Comparison of ENCODE assay signal across 20 mouse cellular contexts in the genomic region with DNA sequence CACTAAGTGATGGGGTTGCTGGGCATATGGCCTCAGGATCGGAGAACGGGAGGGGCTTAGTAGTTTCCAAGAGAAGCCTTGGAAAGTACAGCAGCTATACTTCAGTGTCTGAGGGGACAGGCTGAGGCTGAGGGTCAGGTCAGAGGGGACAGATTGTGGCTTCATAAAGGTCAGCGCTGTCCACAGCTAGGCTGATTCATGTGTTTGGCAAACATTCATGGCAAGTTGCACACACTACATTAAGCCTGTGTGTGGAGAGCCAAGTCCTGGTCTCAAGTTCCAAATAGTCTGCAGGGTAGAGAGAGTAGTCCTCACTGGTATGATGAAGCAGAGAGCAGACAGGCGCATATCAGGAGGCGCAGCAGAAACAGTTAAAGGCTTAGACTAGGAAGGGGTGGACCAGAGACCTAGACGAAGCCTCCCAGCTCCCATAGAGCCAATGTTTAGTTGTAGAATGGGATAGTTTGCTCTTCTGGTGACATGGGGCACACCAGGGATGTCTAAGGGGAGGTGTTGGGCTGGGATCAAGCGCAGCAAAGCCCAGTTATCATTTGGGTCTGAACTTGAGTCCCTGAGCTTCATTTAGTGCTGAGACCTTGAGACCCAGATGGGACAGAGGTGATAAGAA. TPM values are rescaled to one million over a fixed set of nuclear protein-coding genes. Genes with fewer than 3 reads are reported as not detected.
A peak's percentile ranks its signal among the peaks of the same experiment; 100 is the strongest.
DNase-seq lines count a peak whose midpoint lies in the region; ATAC-seq and TF ChIP-seq lines count a peak whose summit lies in the region.
"Had no signal": no experiment of that assay in that cellular context is flagged by ENCODE, and none has a peak within 500 bp of the region (broad histone marks: within the 10 kb centered on the region; RNA-seq: fewer than 3 reads in every experiment).

No protein-coding gene starts in this region.

- no peak overlapping the region for H3K4me2 ChIP-seq in kidney, postnatal 0 days (ENCODE audit: low read length)
- no peak overlapping the region for H3K4me2 ChIP-seq in forebrain, embryonic 13.5 days
- H3K4me2 ChIP-seq: lung, embryonic 14.5 days had no signal

- no peak for ATAC-seq in kidney, postnatal 0 days (replicated peaks; ENCODE audit: low FRiP score, low read depth)
- no peak for ATAC-seq in megakaryocyte, adult 5-6 weeks (ENCODE audit: poor library complexity, severe bottlenecking)
- ATAC-seq in forebrain, embryonic 13.5 days, result no peak
- ATAC-seq: hindbrain, postnatal 0 days had no signal

- no peaks in the 10 kb centered on the region for H3K27me3 ChIP-seq in kidney, postnatal 0 days (ENCODE audit: insufficient read depth, low read length)
- H3K27me3 ChIP-seq in forebrain, embryonic 13.5 days, result no peaks in the 10 kb centered on the region

- H3K9me3 ChIP-seq in kidney, postnatal 0 days (replicated peaks; ENCODE audit: low read length), result no peaks in the 10 kb centered on the region
- H3K9me3 ChIP-seq in forebrain, embryonic 13.5 days (replicated peaks), result no peaks in the 10 kb centered on the region

- H3K4me3 ChIP-seq in kidney, postnatal 0 days (replicated peaks; ENCODE audit: low read depth, low read length), result no peak overlapping the region
- H3K4me3 ChIP-seq in forebrain, embryonic 13.5 days, result no peak overlapping the region
- H3K4me3 ChIP-seq: heart, adult 2 months had no signal

- TF ChIP-seq CTCF in kidney, postnatal 0 days (IDR thresholded peaks at IDR 0.05; ENCODE audit: low read depth), result no peak

- DNase-seq in adrenal gland, adult (ENCODE audit: inconsistent age in 2 of 2, low spot score in 1 of 2), result peak; percentile 80 to 89
- DNase-seq in adrenal gland, postnatal 4 days (ENCODE audit: low spot score in 2 of 2), result no peak
- peak; percentile 73 for DNase-seq in 3T3-L1 (ENCODE audit: low read depth, low spot score)
- DNase-seq in adrenal gland, postnatal 36 days, result peak; percentile 71 to 74
- peak; percentile 29 for DNase-seq in kidney, postnatal 0 days (ENCODE audit: low spot score)
- no peak for DNase-seq in spleen, adult 12 weeks (ENCODE audit: low spot score)
- DNase-seq: lung, embryonic 14.5 days; right cerebral cortex, postnatal 25 days; thymus, adult 18-20 months had no signal

- no peaks in the 10 kb centered on the region for H3K4me1 ChIP-seq in kidney, postnatal 0 days (replicated peaks; ENCODE audit: insufficient read depth, low read length)
- no peaks in the 10 kb centered on the region for H3K4me1 ChIP-seq in forebrain, embryonic 13.5 days

- 0 out of 2 replicates have a peak, but pooled peaks cover 7% of the 10 kb centered on the region for H3K36me3 ChIP-seq in kidney, postnatal 0 days (ENCODE audit: insufficient read depth, low read length)
- H3K36me3 ChIP-seq in forebrain, embryonic 13.5 days (ENCODE audit: poor library complexity, severe bottlenecking), result peaks cover 96% of the 10 kb centered on the region

- no peak overlapping the region for H3K27ac ChIP-seq in kidney, postnatal 0 days
- no peak overlapping the region for H3K27ac ChIP-seq in forebrain, embryonic 13.5 days
- H3K27ac ChIP-seq: heart, adult 2 months; hindbrain, postnatal 0 days had no signal

- 83% methylated on average over 7 of the region's 7 CpGs for WGBS in kidney, postnatal 0 days
- WGBS in forebrain, embryonic 13.5 days, result 95% methylated on average over 7 of the region's 7 CpGs

- H3K9ac ChIP-seq in kidney, postnatal 0 days (ENCODE audit: low read depth, low read length), result no peak overlapping the region
- no peak overlapping the region for H3K9ac ChIP-seq in forebrain, embryonic 13.5 days
- H3K9ac ChIP-seq: lung, embryonic 14.5 days had no signal

RNA-seq across cellular contexts. Expression of a gene that starts 10.6 kb away (rescaled TPM):
- under 1 TPM; 0.31 to 0.62 TPM for total RNA-seq in adrenal gland, postnatal 4 days (2021)
- under 1 TPM; 0.20 TPM for total RNA-seq in adrenal gland, postnatal 36 days (2021)
- polyA plus RNA-seq in kidney, postnatal 0 days (2015; fragmentation: Nextera tagmentation; extraction: Ambion mirVana), result 2.9 and 3.8 TPM in 2 replicates
- 0.11 TPM in 1 of 2 replicates, not detected in the other for total RNA-seq in megakaryocyte, adult 5-6 weeks (2015)
- total RNA-seq in megakaryocyte, adult 5-6 weeks (2017), result 0.20 and 0.33 TPM in 2 replicates
- polyA plus RNA-seq in forebrain, embryonic 13.5 days (2015; fragmentation: Nextera tagmentation; extraction: Ambion mirVana), result 2.1 and 2.9 TPM in 2 replicates
- total RNA-seq: hindbrain, postnatal 0 days had no signal

RNA-seq across cellular contexts. Expression of a gene that starts 10.8 kb away (rescaled TPM):
- 10 to 100 TPM; 11.3 to 11.6 TPM for total RNA-seq in adrenal gland, postnatal 4 days (2021)
- total RNA-seq in adrenal gland, postnatal 36 days (2021), result 1 to 10 TPM; 4.7 to 5.0 TPM
- polyA plus RNA-seq in kidney, postnatal 0 days (2015; fragmentation: Nextera tagmentation; extraction: Ambion mirVana), result 2.0 and 2.2 TPM in 2 replicates
- 0.27 and 0.42 TPM in 2 replicates for total RNA-seq in megakaryocyte, adult 5-6 weeks (2015)
- total RNA-seq in megakaryocyte, adult 5-6 weeks (2017), result 0.04 and 0.16 TPM in 2 replicates
- 12.1 and 13.8 TPM in 2 replicates for polyA plus RNA-seq in forebrain, embryonic 13.5 days (2015; fragmentation: Nextera tagmentation; extraction: Ambion mirVana)

RNA-seq across cellular contexts. Expression of a gene that starts 21.1 kb away (rescaled TPM):
- not detected for total RNA-seq in adrenal gland, postnatal 4 days (2021)
- total RNA-seq in adrenal gland, postnatal 36 days (2021), result not detected
- not detected in 2 replicates for polyA plus RNA-seq in kidney, postnatal 0 days (2015; fragmentation: Nextera tagmentation; extraction: Ambion mirVana)
- not detected in 2 replicates for total RNA-seq in megakaryocyte, adult 5-6 weeks (2015)
- total RNA-seq in megakaryocyte, adult 5-6 weeks (2017), result not detected in 2 replicates
- polyA plus RNA-seq in forebrain, embryonic 13.5 days (2015; fragmentation: Nextera tagmentation; extraction: Ambion mirVana), result not detected in 2 replicates
- total RNA-seq: heart, adult 2 months; hindbrain, postnatal 0 days; left cerebral cortex, adult 18-20 months; neutrophil, adult 5-6 weeks had no signal
- polyA plus RNA-seq: brain, embryonic 14.5 days; cerebellum, adult 2 months; heart, adult 2 months; heart, postnatal 0 days; hindbrain, postnatal 0 days; large intestine, adult 2 months; limb, embryonic 14.5 days; lung, embryonic 14.5 days had no signal

RNA-seq across cellular contexts. Expression of a gene that starts 23.3 kb away (rescaled TPM):
- total RNA-seq in adrenal gland, postnatal 4 days (2021), result 10 to 100 TPM; 76.5 to 83.8 TPM
- total RNA-seq in adrenal gland, postnatal 36 days (2021), result 10 to 100 TPM; 76.8 to 79.3 TPM
- polyA plus RNA-seq in kidney, postnatal 0 days (2015; fragmentation: Nextera tagmentation; extraction: Ambion mirVana), result 236 and 263 TPM in 2 replicates
- total RNA-seq in megakaryocyte, adult 5-6 weeks (2015), result 23.8 and 24.3 TPM in 2 replicates
- total RNA-seq in megakaryocyte, adult 5-6 weeks (2017), result 24.6 and 27.9 TPM in 2 replicates
- 75.6 and 79.2 TPM in 2 replicates for polyA plus RNA-seq in forebrain, embryonic 13.5 days (2015; fragmentation: Nextera tagmentation; extraction: Ambion mirVana)

RNA-seq across cellular contexts. Expression of a gene that starts 26.1 kb away (rescaled TPM):
- total RNA-seq in adrenal gland, postnatal 4 days (2021), result 1 to 10 TPM; 1.2 to 1.4 TPM
- under 1 TPM; 0.30 to 0.40 TPM for total RNA-seq in adrenal gland, postnatal 36 days (2021)
- polyA plus RNA-seq in kidney, postnatal 0 days (2015; fragmentation: Nextera tagmentation; extraction: Ambion mirVana), result 0.79 and 0.96 TPM in 2 replicates
- total RNA-seq in megakaryocyte, adult 5-6 weeks (2015), result not detected in 2 replicates
- not detected in 2 replicates for total RNA-seq in megakaryocyte, adult 5-6 weeks (2017)
- polyA plus RNA-seq in forebrain, embryonic 13.5 days (2015; fragmentation: Nextera tagmentation; extraction: Ambion mirVana), result 3.9 and 6.8 TPM in 2 replicates

Comparison
In these comparisons a context has a peak if more than half of its experiments do, and no peak if none do; other contexts are left out.
1. DNase-seq: peak in adrenal gland, adult (2 of 2), 3T3-L1 (single experiment), adrenal gland, postnatal 36 days (2 of 2) and kidney, postnatal 0 days (single experiment); none in adrenal gland, postnatal 4 days (0 of 2) and spleen, adult 12 weeks (single experiment).
2. RNA of a gene that starts 10.8 kb away (total RNA-seq): 11.3 to 11.6 TPM in adrenal gland, postnatal 4 days and 4.7 to 5.0 TPM in adrenal gland, postnatal 36 days; 0.04 to 0.42 TPM in megakaryocyte, adult 5-6 weeks; every median in the first group is over 4 times any median in the second.